Mouse (Mus musculus) spleen, adult 2 months (tissue): ENCODE data around the gene Os9.

ENCODE experiments used
- CTCF ChIP-seq: fragments of 200-500 bp; IDR thresholded peaks from 2 replicates; pipeline ENCODE4 v1.5.1; 2011; ENCODE audit warnings: mild to moderate bottlenecking, inconsistent platforms; ENCODE audit not compliant: insufficient read depth, insufficient read length, insufficient replicate concordance; ENCODE audit errors: extremely low read depth
- POLR2A ChIP-seq: fragments of 200-500 bp; IDR thresholded peaks from 2 replicates; pipeline ENCODE4 v1.6.1; 2011; ENCODE audit warnings: low read depth, low read length, inconsistent platforms

GRCm38 (mm10) chr10:127156511-127156910 is 35.6 kb upstream of the Os9 start:
- TF ChIP-seq CTCF = no peak
- TF ChIP-seq POLR2A = no peak
